Mouse (Mus musculus): ENCODE data around the gene Tcn2.

Gene Tcn2

GRCm38 (mm10) chr11:3878660-3879059 lies 53.3 kb downstream of the Tcn2 start:
- TF ChIP-seq GATA4 (IDR thresholded peaks at IDR 0.05; ENCODE audit: insufficient replicate concordance, low read length), result no peak

DNA sequence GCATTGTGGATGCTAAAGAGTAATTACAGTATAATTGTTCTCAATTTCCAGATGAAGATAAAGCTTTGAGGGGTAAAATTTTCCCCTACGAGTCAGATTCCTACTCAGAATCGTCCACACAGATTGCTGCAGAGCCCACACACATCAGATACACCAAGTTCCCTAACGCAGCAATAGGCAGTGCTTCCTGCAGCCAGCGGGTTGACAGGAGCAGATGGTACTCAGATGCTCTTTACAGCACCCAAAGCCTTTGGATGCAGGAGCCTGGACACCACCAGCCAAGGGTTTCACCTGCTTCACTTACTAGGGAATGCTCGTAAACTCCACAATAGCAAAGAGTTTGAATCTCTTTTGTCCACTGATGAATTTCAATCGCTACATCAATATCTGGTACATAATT lies 55.5 kb downstream of the Tcn2 start:
- no peak for TF ChIP-seq GATA4 (IDR thresholded peaks at IDR 0.05; ENCODE audit: insufficient replicate concordance, low read length)

Measured in liver, adult (tissue).